Mouse (Mus musculus) neural tube, embryonic 11.5 days (tissue): ENCODE data around the gene Pde4b. TPM values are rescaled to one million over a fixed set of nuclear protein-coding genes. Genes with fewer than 3 reads are reported as not detected.

Experiments used
- ATAC-seq: fragments of 200-750 bp; cut with Nextera tagmentation; 2 replicates; pipeline ENCODE4 v1.8.0; 2017; ENCODE audit warnings: moderate number of reproducible peaks, mild to moderate bottlenecking, moderate TSS enrichment, moderate library complexity; ENCODE audit not compliant: insufficient read depth, low FRiP score, low TSS enrichment
- DNase-seq: peaks from one replicate; pipeline ENCODE4 v3.0.0-alpha.2; 2015; ENCODE audit warnings: low spot score
- H3K27ac ChIP-seq: fragments of 300-500 bp; sonication (generic); 2 replicates; pipeline ENCODE4 v1.5.1; 2014; ENCODE audit warnings: low read depth, mild to moderate bottlenecking, low read length
- H3K27me3 ChIP-seq: fragments of 300-500 bp; sonication (generic); 2 replicates; pipeline ENCODE4 v1.6.1; 2014; ENCODE audit warnings: mild to moderate bottlenecking, low read length, mixed read lengths; ENCODE audit not compliant: control insufficient read depth, insufficient read depth
- H3K36me3 ChIP-seq: fragments of 300-500 bp; sonication (generic); 2 replicates; pipeline ENCODE4 v1.6.1; 2014; ENCODE audit warnings: mild to moderate bottlenecking, low read length, moderate library complexity, mixed read lengths; ENCODE audit not compliant: control insufficient read depth, insufficient read depth
- H3K4me1 ChIP-seq: fragments of 300-500 bp; sonication (generic); 2 replicates; pipeline ENCODE4 v1.6.1; 2014; ENCODE audit warnings: low read length, mixed read lengths; ENCODE audit not compliant: control insufficient read depth, insufficient read depth
- H3K4me2 ChIP-seq: fragments of 300-500 bp; sonication (generic); 2 replicates; pipeline ENCODE4 v1.6.1; 2014; ENCODE audit warnings: low read depth, mild to moderate bottlenecking, moderate library complexity
- H3K4me3 ChIP-seq: fragments of 300-500 bp; sonication (generic); 2 replicates; pipeline ENCODE4 v1.5.1; 2014; ENCODE audit warnings: low read depth, low read length
- H3K9ac ChIP-seq: fragments of 300-500 bp; sonication (generic); 2 replicates; pipeline ENCODE4 v1.6.1; 2014; ENCODE audit warnings: mild to moderate bottlenecking, low read length
- H3K9me3 ChIP-seq: fragments of 300-500 bp; sonication (generic); 2 replicates; pipeline ENCODE4 v1.6.1; 2016; ENCODE audit warnings: low read length; ENCODE audit not compliant: control insufficient read depth
- WGBS: fragments of 180-500 bp; shearing (Covaris S2); extraction: QIAGEN DNeasy Blood & Tissue Kit; methylation state at CpG from one replicate; pipeline ENCODE4 v1.1.7; 2014; 5-methylcytosine and 5-hydroxymethylcytosine counted together
- polyA plus RNA-seq: library from polyadenylated mRNA; unstranded; fragments of >200 nt; fragmentation: Nextera tagmentation; extraction: Ambion mirVana; gene quantifications from 2 replicates; pipeline ENCODE4 v1.2.1, GENCODE M21; 2014

Gene Pde4b
- polyA plus RNA-seq, 1 experiment from 2014 or later = 15.7 TPM

GRCm38 (mm10) chr4:102640942-102641341 lies 553.6 kb downstream of the Pde4b start:
- no peaks in the 10 kb centered on the region for H3K27me3 ChIP-seq
- no peak overlapping the region for H3K4me3 ChIP-seq
- ATAC-seq (no peak), DNase-seq (no peak)
- H3K9me3 ChIP-seq = no peaks in the 10 kb centered on the region
- no peak overlapping the region for H3K4me2 ChIP-seq
- H3K4me1 ChIP-seq = no peaks in the 10 kb centered on the region
- H3K27ac ChIP-seq = no peak overlapping the region
- no peak overlapping the region for H3K9ac ChIP-seq
- H3K36me3 ChIP-seq = no peaks in the 10 kb centered on the region
- WGBS = 87% methylated on average over 4 of the region's 4 CpGs

GRCm38 (mm10) chr4:102644062-102644461 lies 556.7 kb downstream of the Pde4b start:
- Histone ChIP-seq H3K4me3 (no peak overlapping the region), H3K4me1 (no peaks in the 10 kb centered on the region), H3K9me3 (no peaks in the 10 kb centered on the region), H3K4me2 (no peak overlapping the region), H3K27ac (no peak overlapping the region), H3K9ac (no peak overlapping the region), H3K27me3 (no peaks in the 10 kb centered on the region), H3K36me3 (no peaks in the 10 kb centered on the region)
- ATAC-seq = no peak
- WGBS = 82% methylated on average over 6 of the region's 6 CpGs
- DNase-seq = no peak

GRCm38 (mm10) chr4:102647056-102647455 lies 559.7 kb downstream of the Pde4b start:
- Histone ChIP-seq H3K27ac (no peak overlapping the region), H3K4me1 (no peaks in the 10 kb centered on the region), H3K4me2 (no peak overlapping the region), H3K9me3 (no peaks in the 10 kb centered on the region), H3K4me3 (no peak overlapping the region), H3K9ac (no peak overlapping the region), H3K27me3 (no peaks in the 10 kb centered on the region), H3K36me3 (no peaks in the 10 kb centered on the region)
- ATAC-seq (no peak), DNase-seq (no peak)
- WGBS = 69% methylated on average over 2 of the region's 2 CpGs

- Histone ChIP-seq H3K27me3 (no peaks in the 10 kb centered on the region), H3K27ac (no peak overlapping the region), H3K9ac (no peak overlapping the region), H3K36me3 (no peaks in the 10 kb centered on the region), H3K4me1 (no peaks in the 10 kb centered on the region), H3K4me2 (no peak overlapping the region), H3K9me3 (no peaks in the 10 kb centered on the region), H3K4me3 (no peak overlapping the region)
- DNase-seq (no peak), ATAC-seq (no peak)
- WGBS = 87% methylated on average over 7 of the region's 7 CpGs
These were observed 568.0 kb downstream of the Pde4b start for GRCm38 (mm10) chr4:102655331-102655730.

- Histone ChIP-seq H3K4me3 (no peak overlapping the region), H3K9ac (no peak overlapping the region), H3K27ac (no peak overlapping the region), H3K9me3 (no peaks in the 10 kb centered on the region), H3K27me3 (no peaks in the 10 kb centered on the region), H3K4me1 (no peaks in the 10 kb centered on the region), H3K4me2 (no peak overlapping the region), H3K36me3 (no peaks in the 10 kb centered on the region)
- ATAC-seq = peak; percentile 71; the same call in 1 of the 2 replicates
- WGBS = 20% methylated on average over 3 of the region's 3 CpGs
- DNase-seq = peak; percentile 51
These were observed 569.2 kb downstream of the Pde4b start for GRCm38 (mm10) chr4:102656494-102657036.

Other genes starting within 250 kb of the Pde4b start
- gene B020004J07Rik, start 243.5 kb upstream of the Pde4b start, polyA plus RNA-seq = not detected in 2 replicates
- gene C130073F10Rik, start 193.8 kb upstream of the Pde4b start, polyA plus RNA-seq = not detected in 2 replicates
- gene Gm12800, start 178.4 kb upstream of the Pde4b start, polyA plus RNA-seq = not detected in 2 replicates
- not detected in 2 replicates for gene Gm12794, start 147.1 kb upstream of the Pde4b start, polyA plus RNA-seq
- not detected in 2 replicates for gene Gm12790, start 106.5 kb upstream of the Pde4b start, polyA plus RNA-seq
- gene Gm12789, start 100.9 kb upstream of the Pde4b start, polyA plus RNA-seq = not detected in 2 replicates